Mouse (Mus musculus): Measurements from ENCODE around the gene Igfbp6.

Igfbp6 gene

GRCm38 (mm10) chr15:102176571-102177316 lies 32.6 kb downstream of the Igfbp6 start:
- DNase-seq = no peak

DNA sequence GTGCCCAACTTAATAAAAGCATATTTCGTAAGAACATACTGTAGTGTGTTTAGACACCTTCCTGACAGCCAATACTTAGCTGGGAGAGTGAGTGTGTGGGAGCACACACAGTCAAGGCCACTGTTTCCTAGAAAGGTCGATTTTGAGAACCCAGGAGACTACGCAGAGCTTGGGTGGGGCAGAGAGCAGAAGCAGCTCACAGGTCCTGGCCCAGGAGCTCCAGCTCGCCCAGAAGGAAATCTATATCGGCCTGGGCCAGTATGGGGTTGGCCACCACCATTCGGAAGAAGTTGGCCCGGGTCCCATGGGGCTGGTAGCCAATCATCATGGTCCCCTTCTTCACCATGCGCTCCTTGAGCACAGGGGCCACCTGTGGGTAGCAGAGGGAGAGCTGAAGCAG lies 33.3 kb downstream of the Igfbp6 start:
- DNase-seq = no peak

GRCm38 (mm10) chr15:102178279-102178678 lies 34.1 kb downstream of the Igfbp6 start:
- peak; percentile 89 to 95 for DNase-seq

DNA sequence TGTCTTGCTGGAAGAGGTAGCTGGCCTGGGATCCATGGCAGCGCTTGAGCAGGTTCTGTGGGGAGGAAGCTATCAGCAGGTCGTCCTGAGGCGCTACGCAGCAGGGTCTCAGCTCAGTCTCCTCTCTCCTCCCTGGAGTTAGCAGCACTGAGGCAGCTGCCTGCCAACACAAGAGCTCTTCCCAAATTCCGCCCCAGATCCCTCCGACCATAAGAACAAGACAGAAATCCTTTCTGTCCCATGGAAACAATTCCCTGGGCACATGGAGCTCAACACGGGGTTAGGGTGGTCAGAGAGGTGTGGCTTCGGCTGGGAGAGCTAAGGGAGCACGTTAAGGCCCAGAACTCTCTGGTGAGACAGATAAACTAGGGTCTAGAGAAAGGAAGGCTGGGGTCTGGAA lies 34.9 kb downstream of the Igfbp6 start:
- no peak for DNase-seq

DNA sequence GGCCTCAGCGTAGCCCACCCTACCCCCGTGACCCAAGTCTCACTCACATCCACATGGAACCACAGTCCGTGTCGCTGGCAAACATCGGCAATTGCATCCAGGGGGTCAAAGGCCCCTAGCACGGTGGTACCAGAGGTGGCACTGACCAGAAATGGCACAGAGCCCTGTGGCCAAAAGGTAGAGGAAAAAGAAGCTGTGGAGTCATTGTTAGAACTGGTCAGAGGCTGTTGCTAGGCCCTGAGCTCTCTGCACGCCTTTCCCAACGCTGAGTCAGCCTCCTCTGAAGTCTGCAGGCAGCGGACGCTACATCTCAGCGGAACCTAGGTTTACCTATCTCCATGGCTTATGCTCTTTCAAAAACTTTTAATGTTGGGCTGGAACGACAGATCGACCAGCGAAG lies 35.8 kb downstream of the Igfbp6 start:
- no peak for DNase-seq

DNA sequence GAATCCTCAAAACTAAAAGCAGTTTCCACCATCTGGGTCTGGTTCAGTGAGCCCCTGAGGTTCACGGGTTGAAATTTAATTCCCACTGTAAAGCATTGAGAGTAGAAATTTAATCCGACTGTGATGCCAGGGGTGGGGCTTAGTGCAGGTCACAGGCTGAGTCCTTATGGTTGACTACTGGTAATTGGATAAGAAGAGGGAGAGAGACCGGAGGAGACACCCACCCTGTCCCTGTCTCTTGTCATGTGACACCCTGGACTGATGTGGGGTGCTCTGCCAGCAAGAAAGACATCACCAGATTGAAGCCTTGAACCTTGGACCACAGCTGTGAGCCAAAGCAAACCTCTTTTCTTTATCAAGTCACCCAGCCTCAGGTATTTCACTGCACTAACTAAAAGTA lies 38.9 kb downstream of the Igfbp6 start:
- no peak for DNase-seq

- no peak for DNase-seq
These were observed 42.1 kb downstream of the Igfbp6 start for GRCm38 (mm10) chr15:102186239-102186638.

DNA sequence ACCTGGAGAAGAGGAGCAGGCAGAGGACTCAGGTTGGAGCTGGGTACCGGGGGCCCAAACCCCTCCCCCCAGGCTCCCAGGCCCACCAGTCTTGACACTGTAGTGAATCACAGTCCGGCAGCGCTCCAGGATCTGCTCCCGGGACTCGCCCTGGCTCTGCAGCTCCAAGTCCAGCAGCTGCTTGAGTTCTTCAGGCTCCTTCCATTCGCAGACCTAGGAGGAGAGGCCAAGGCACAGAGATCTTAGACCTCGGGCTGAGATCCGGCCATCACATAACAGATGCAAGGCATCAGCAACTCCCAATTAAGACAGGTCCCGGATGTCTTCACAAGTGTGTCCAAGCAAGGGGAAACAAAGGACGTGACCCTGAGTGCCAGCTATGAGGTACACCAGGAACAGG lies 43.9 kb downstream of the Igfbp6 start:
- no peak for DNase-seq

GRCm38 (mm10) chr15:102188883-102189282 lies 44.7 kb downstream of the Igfbp6 start:
- no peak for DNase-seq

DNA sequence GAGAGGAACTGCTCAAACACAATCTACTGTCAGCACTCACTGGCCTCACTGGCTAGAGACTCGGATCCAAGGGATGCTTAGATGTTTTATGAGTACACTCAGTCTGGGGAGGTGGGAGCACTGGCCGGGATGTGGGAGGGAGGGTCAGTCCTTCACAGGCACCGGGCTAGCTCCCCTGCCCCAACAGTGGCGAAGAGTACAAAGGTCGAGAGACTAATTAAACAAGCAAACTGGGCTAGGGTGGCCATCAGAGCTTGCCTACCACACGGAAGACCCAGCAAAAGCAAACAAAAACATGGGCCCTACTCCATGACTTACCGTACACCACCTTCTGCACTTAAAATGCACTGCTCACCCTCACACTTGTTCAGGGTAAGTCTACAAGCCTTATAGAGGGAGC lies 47.5 kb downstream of the Igfbp6 start:
- no peak for DNase-seq

DNA sequence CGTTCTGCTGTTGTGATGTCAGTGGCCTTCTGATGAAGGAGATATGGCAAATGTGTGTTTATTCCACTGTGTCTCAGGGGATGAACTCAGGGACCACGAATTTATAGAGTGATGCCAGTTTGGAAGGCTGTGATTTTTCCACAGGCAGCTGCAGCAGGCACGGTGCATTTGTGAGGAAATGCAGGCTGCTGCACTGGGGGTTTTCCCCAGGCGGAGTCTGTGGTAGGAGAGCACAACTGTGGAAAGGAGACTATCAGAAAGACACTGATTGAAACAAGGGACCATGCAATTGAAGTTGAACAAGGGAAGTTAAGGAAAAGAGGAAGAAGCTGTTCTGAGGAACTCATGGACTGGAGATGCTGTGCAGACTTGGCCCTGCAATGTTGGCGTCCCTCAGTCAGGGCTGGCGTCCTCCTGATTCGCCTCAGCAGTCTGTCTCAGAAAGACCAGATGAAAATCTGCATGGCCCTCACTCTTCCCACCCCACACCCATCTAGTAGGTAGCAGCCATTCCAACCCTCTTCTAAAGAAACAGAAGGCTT lies 48.2 kb downstream of the Igfbp6 start:
- no peak for DNase-seq

GRCm38 (mm10) chr15:102192820-102193386 lies 48.7 kb downstream of the Igfbp6 start:
- no peak for DNase-seq

DNA sequence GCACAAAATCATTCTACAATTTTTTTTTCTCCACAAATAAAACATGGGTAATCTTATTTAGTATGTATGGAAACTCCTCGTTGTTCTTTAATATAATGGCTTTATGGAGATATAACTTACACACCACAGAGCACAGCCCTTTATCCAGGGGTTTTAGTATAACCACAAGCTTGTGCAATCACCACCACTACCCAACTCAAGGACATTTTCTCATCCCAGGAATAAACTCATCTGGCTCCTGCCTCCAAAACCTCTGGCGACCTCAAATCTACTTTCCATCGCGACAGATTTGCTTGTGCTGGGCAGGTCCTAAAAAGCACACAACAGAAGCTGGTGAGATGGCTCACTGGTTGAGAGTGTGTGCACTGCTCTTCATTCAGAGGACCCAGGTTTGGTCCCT lies 49.5 kb downstream of the Igfbp6 start:
- no peak for DNase-seq

DNA sequence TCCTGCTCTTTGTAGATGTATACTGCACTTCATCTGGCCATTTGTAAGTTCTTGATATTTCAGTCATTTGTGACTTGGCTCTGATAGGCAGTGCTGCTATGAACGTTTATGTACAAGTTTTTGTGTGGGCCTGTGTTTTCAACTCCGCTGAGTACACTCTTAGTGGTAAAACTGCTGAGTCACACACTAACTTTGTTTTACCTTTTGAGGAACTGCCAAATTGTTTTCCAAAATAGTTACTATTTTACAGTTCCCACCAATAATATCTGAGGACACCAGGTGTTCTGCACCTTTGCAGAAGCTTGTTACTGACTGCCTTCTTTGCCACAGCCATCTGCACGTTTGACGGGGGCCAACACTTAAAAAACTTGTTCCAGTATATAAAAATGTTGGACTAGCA lies 50.3 kb downstream of the Igfbp6 start:
- no peak for DNase-seq

DNA sequence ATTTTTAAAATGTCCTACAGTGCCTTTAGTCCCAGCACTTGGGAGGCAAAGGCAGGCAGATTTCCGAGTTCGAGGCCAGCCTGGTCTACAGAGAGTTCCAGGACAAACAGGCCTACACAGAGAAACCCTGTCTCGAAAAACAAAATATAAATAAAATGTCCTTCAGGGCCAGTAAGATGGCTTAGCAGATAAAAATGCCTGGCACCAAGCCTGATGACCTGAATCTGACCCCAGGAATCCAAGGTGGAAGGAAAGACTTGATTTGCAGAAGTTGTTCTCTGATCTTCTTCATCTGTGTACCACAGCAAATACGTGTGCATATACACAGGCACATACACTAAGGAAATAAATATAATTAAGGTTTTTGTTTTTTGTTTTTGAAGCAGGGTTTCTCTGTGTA lies 51.2 kb downstream of the Igfbp6 start:
- DNase-seq = no peak

- no peak for DNase-seq
These were observed 54.7 kb downstream of the Igfbp6 start for GRCm38 (mm10) chr15:102198841-102199240.

All from cerebellum, postnatal 36 days (tissue).